Mouse (Mus musculus): ENCODE measurements around the gene Rprd1b.

Rprd1b gene

DNA sequence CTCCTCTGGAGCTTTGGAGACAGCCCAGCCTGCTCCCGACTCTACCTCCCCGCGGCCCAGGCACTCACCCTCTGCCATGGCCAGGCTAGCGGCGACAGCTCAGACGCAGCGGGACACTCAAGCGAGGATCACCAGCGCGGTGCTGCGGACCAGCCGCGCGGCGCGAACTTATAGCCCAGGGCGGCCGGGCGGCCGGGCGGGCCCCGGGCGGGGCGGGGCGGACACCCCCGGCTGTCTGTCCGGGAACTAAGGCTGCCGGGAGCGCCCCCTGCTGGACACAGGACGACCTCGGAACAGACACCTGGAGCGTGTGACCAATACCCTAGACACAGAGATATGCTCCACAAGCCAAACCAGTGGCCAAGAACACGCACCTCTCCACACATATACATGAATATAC is 117.9 kb downstream of the Rprd1b start, which contains the start of gene Tgm2:
Gene Tgm2, minus strand, starts transcription at position 214 of the 400 bp plus-strand sequence.
- DNase-seq (ENCODE audit: low spot score) = peak; percentile 95

DNA sequence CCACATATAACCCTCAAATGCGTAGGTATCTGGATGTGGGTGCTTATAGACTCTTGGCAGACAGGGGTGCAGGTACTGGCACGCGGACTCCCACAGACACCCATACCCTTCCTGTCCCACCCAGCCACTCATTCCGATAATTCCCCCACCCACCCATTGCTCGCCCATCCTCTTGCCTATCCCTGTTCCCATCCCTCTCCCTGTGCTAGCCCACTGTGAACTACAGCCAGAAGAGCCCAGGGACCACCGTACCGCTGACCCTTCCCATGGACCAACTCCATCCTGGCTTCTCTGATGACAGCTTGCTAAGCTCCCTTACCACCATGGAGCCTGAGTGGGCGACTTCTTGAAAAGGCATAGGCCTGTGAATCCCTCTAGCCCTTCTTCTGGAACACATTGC is 118.7 kb downstream of the Rprd1b start:
- DNase-seq (ENCODE audit: low spot score) = no peak

DNA sequence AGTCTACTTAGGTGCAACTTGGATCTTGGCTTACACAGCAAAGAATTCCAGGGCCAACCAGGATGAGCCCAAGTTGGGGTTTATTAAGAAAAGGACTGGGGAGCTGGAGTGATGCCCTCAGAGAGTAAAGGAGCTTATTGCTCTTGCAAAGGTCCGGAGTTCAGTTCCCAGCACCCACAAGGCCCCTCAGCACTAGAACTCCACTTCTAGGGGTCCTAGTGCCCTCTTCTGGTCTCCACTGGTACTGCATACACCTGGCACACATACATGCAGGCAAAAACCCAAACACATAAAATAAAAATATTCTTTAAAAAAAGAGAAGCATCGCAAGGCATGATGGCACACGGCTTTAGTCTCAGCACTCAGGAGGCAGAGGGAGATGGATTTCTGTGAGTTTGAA is 122.8 kb downstream of the Rprd1b start:
- no peak for DNase-seq (ENCODE audit: low spot score)

- DNase-seq (ENCODE audit: low spot score) = no peak
These were observed 124.5 kb downstream of the Rprd1b start for GRCm38 (mm10) chr2:158152685-158153309.

- DNase-seq (ENCODE audit: low spot score) = peak; percentile 28
These were observed 125.5 kb downstream of the Rprd1b start for GRCm38 (mm10) chr2:158153728-158154343.

- DNase-seq (ENCODE audit: low spot score) = no peak
These were observed 126.3 kb downstream of the Rprd1b start for GRCm38 (mm10) chr2:158154641-158155040.

- no peak for DNase-seq (ENCODE audit: low spot score)
These were observed 126.8 kb downstream of the Rprd1b start for GRCm38 (mm10) chr2:158155101-158155500.

DNA sequence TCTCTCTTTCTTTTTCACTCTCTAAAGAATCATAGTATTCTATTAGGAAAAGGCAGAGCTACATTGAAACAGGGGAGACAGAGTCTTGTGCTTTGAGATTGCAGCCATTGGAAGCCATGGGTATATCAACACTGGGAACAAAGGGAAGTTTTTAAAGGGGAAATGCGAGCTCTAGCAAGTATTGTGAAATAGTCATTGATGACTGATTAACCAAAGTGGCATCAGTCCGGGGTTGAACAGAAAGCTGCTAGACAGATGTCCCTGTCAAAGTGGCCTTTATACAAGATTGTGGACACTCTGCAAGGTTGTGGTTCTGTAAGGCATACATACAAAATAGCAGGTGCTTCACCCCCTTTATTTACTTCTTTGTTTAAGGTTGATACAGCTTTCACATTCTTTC is 127.3 kb downstream of the Rprd1b start:
- DNase-seq (ENCODE audit: low spot score) = no peak

- no peak for DNase-seq (ENCODE audit: low spot score)
These were observed 128.2 kb downstream of the Rprd1b start for GRCm38 (mm10) chr2:158156487-158156886.

GRCm38 (mm10) chr2:158157654-158158053 is 129.4 kb downstream of the Rprd1b start:
- DNase-seq (ENCODE audit: low spot score) = no peak

DNA sequence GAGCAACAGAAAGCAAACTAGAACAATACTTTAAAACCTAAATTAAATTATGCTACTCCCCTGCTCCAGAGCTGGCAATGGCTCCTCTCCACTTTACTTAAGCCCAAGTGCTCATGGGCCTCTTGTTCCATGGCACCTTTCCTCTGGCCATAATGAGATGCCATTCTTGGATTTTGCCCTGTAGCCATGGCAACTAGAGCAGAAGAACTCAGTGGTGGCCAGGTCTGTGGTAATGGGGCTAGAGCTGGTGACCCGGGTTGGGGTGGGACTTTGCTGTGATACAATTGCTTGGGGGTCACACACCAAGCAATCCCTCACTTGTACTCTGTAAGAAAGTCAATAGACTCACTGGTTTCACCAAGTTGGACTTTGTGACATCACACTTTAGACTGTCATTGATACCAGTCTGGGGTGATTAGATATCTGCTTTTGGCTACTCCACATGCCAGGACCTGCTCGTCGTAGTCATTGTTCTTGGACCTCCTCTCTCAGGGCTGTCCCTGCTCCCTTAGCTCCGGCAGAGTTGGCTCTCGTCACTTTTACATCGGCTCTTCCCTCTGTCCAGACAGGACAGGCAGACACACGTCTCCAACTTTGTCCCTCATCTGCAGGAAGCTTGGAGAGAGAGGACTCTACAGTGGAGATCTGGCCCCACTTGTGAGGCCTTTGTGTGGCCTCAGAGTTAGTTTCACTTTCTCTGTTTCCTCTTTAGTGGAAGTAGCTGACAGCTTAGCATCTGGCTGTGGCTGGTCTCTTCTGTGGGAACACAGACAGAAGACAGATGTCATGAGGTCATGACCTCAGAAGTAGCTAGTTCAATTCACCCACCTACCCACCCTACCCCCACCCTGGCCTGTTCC is 131.3 kb downstream of the Rprd1b start:
- peak; percentile 68 for DNase-seq (ENCODE audit: low spot score)

DNA sequence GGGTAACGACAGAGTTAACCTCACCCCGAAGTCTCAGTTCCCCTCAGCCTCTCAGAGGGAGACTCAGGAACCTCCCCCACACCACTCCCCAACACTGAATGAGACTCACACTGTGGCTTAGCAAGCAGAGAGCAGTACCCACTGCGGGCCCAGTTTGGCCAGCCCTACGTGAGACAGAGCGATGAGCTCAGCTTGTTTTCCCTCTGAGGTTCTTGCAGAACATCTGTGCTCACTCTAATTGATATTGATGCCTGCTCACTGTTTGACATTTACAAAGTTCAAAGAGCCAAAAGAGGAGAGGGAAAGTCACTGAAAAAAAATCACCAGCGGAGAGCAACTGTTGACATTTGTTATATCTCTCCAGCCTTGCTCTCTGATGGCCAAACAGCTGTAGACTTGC is 133.5 kb downstream of the Rprd1b start:
- no peak for DNase-seq (ENCODE audit: low spot score)

DNA sequence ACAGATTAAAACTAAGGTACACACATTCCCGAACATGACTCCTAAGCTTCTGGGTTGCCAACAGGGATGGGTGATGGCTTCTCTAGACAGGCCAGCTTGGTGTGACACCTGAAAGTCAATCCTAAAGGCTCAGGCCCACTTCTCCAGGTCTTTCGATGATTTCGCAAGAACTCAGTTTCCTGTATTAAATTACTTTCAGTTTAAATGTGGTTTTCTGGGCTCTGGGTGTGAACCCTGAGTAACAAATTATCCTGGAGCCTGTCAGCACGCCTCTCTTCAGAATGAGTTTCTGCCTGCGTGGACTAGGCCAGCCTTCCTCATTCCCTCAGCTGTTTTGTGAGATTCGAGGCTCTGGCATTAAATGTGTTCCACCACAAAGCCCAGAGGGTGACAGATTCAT is 134.7 kb downstream of the Rprd1b start:
- no peak for DNase-seq (ENCODE audit: low spot score)

DNA sequence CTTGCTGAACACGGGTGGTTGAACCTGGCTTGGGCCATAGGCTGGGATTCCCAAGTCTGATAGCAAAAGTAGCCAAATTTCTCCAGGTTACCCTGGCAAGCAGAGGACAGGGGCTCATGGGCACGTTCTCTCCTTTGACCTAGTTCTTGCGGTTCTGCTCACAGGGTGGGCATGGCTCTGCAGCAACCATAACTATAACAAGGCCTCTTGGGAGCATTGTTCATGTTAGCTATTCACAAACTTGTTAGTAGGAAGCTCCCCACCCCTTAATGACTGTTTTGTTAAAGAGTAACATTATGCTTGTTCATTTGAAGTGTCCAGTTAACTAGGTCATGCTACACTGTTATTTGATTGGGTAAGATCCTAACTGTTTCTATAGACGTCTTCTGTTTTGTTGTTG is 137.5 kb downstream of the Rprd1b start:
- no peak for DNase-seq (ENCODE audit: low spot score)

GRCm38 (mm10) chr2:158166628-158167027 is 138.3 kb downstream of the Rprd1b start:
- DNase-seq (ENCODE audit: low spot score) = peak; percentile 85

DNA sequence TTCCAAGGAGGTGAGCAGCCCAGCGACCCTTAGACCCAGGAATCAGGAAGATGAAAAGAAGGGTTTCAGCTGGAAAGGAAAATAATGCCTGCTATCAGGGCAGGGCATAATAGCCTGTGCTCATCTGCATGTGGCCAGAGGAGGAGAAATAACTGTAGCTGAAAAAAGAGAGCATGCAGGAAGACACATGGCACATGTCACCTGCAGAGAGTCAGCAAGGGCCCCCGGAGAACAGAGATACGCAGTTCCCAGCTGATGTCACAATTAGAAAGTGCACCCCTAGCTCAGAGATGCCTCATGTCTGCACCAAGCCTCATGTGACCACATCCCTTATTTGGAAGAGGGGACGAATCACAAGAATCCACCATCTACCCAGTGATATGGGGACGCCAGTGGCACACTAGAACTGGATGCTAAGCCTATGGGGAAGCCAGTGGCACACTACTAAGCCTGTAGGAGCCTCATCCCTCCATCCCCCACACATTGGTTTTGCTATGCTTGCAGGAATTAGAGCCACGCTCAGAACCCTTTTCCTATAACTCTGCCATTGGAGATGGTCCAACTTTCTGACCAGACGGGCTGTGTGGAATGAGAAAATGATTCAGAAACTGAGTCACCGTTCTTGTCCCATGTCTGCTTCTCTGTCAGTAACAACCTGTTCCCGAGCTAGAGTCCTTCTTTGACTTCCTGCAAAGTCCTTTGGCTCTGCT is 139.4 kb downstream of the Rprd1b start:
- no peak for DNase-seq (ENCODE audit: low spot score)

GRCm38 (mm10) chr2:158168741-158169211 is 140.5 kb downstream of the Rprd1b start:
- peak; percentile 35 for DNase-seq (ENCODE audit: low spot score)

DNA sequence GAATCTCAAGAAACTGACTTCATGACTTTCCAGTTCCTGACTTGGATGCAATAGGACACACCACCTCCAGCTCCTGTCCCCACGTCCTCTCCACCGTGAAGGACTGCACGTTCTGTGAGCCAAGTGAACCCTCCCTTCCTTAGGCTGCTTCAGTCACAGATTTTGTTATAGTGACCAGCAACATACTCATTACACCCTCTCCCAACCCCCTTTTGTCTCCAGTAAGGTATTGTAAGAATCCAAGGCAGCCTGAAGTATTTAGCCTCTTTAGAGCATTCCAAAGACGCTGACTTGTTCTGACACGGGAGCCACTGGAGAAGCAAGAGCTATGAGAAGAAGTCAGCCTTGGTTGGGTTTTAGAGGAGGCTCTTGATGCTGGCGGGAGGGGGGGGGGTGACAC is 141.1 kb downstream of the Rprd1b start:
- peak; percentile 50 for DNase-seq (ENCODE audit: low spot score)

GRCm38 (mm10) chr2:158169771-158170170 is 141.5 kb downstream of the Rprd1b start:
- DNase-seq (ENCODE audit: low spot score) = no peak

DNA sequence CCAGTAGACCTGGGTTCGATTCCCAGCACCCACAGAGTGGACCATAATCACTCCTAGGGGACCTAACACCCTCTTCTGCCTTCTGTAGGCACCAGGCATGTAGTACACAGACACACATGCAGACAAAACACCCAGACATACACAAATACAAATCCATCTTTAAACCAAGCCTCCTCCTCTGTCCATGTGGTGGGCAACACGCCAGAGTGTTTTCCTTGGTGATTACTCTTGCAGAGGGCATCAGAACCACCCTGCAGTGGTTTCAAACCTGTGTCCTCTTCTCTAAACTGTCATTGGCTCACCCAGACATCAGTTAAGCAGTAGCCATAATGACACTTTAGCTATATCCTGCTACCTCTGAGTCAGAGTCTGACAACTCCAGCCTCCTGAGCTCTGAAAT is 142.1 kb downstream of the Rprd1b start:
- DNase-seq (ENCODE audit: low spot score) = no peak

DNA sequence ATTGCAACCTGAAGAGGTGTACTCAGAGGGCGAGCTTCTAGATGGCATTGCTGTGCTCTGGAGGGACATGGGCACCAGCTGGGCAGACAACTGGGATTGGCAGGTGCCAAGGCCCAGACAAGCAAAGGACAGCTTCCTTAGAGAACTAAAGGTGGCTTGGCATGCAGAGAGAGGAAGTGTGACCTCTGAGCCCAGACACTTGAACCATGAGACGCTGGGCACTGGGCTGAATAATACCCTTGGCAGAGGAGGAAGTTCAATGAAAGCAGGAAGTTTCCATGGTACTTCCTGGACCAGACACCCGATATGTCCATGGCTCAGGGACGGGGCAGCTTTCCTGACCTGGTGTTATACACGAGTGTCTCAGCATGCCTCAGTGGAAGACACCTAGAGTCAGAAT is 146.1 kb downstream of the Rprd1b start:
- peak; percentile 50 for DNase-seq (ENCODE audit: low spot score)

- peak; percentile 23 for DNase-seq (ENCODE audit: low spot score)
These were observed 146.7 kb downstream of the Rprd1b start for GRCm38 (mm10) chr2:158174958-158175357.
